In the genomic region with DNA sequence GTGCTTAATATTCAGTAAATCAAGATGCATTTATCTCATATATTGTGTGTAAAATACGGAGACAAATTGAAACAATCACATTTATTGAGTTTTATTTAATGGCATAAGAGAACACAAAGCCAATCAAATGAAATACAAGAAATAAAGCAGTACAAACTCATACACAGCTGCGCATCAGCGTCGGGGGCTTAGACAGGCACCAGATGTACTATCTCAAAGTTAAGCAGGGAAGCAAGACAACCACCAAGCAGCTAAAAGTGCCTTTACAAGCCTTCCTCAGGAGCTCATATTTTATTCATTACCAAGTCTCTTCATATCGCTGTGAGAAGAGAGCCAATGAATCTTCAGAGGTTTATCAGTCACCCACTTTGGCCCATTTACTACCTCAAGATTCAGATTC, we compare ENCODE assay signal across 27 mouse cellular contexts.
"Had no signal": no experiment of that assay in that cellular context is flagged by ENCODE, and none has a peak within 500 bp of the region (broad histone marks: within the 10 kb centered on the region; RNA-seq: fewer than 3 reads in every experiment).

No protein-coding gene starts in this region.

- H3K36me3 ChIP-seq: limb, embryonic 10.5 days; limb, embryonic 12.5 days; limb, embryonic 13.5 days; limb, embryonic 15.5 days; liver, embryonic 12.5 days; liver, embryonic 13.5 days; liver, embryonic 15.5 days; lung, embryonic 15.5 days; midbrain, embryonic 10.5 days; midbrain, embryonic 12.5 days; midbrain, embryonic 13.5 days; midbrain, embryonic 15.5 days had no signal

- H3K9me3 ChIP-seq: limb, embryonic 10.5 days; limb, embryonic 13.5 days; limb, embryonic 15.5 days; liver, embryonic 12.5 days; liver, embryonic 13.5 days; liver, embryonic 15.5 days; lung, embryonic 15.5 days; midbrain, embryonic 10.5 days; midbrain, embryonic 12.5 days; midbrain, embryonic 13.5 days; midbrain, embryonic 15.5 days had no signal

- H3K27ac ChIP-seq: left cerebral cortex, adult 2 months; limb, embryonic 10.5 days; limb, embryonic 12.5 days; limb, embryonic 13.5 days; limb, embryonic 15.5 days; liver, embryonic 12.5 days; liver, embryonic 13.5 days; liver, embryonic 14.5 days; liver, embryonic 15.5 days; lung, embryonic 15.5 days; macrophage; midbrain, embryonic 10.5 days; midbrain, embryonic 12.5 days; midbrain, embryonic 13.5 days; midbrain, embryonic 15.5 days had no signal

- DNase-seq: left cerebral cortex, postnatal 4 days; liver; liver, embryonic 13.5 days; liver, postnatal 0 days; lung, adult 18-20 months; lung, adult 2 months; lung, postnatal 14 days; lung, postnatal 4 days had no signal

- H3K9ac ChIP-seq: limb, embryonic 12.5 days; limb, embryonic 13.5 days; limb, embryonic 15.5 days; liver, embryonic 12.5 days; liver, embryonic 13.5 days; liver, embryonic 14.5 days; liver, embryonic 15.5 days; liver, postnatal 0 days; lung, embryonic 15.5 days; midbrain, embryonic 12.5 days; midbrain, embryonic 13.5 days; midbrain, embryonic 15.5 days had no signal

- H3K4me1 ChIP-seq: limb, embryonic 10.5 days; limb, embryonic 12.5 days; limb, embryonic 13.5 days; limb, embryonic 15.5 days; liver, embryonic 12.5 days; liver, embryonic 13.5 days; liver, embryonic 15.5 days; lung, embryonic 15.5 days; megakaryocyte, embryonic 14.5 days; midbrain, embryonic 10.5 days; midbrain, embryonic 12.5 days; midbrain, embryonic 13.5 days; midbrain, embryonic 15.5 days had no signal

- ATAC-seq: liver, embryonic 12.5 days; liver, postnatal 0 days; lung, postnatal 0 days; midbrain, embryonic 13.5 days had no signal

- H3K27me3 ChIP-seq: limb, embryonic 12.5 days; limb, embryonic 13.5 days; limb, embryonic 15.5 days; liver, embryonic 12.5 days; liver, embryonic 13.5 days; liver, embryonic 15.5 days; lung, embryonic 15.5 days; megakaryocyte, embryonic 14.5 days; midbrain, embryonic 12.5 days; midbrain, embryonic 13.5 days; midbrain, embryonic 15.5 days had no signal

- H3K4me2 ChIP-seq: limb, embryonic 12.5 days; limb, embryonic 13.5 days; limb, embryonic 15.5 days; liver, embryonic 11.5 days; liver, embryonic 12.5 days; liver, embryonic 13.5 days; liver, embryonic 15.5 days; lung, embryonic 15.5 days; midbrain, embryonic 11.5 days; midbrain, embryonic 12.5 days; midbrain, embryonic 13.5 days; midbrain, embryonic 15.5 days had no signal

- H3K4me3 ChIP-seq: left cerebral cortex, adult 2 months; limb, embryonic 10.5 days; limb, embryonic 12.5 days; limb, embryonic 13.5 days; limb, embryonic 15.5 days; liver, embryonic 12.5 days; liver, embryonic 13.5 days; liver, embryonic 15.5 days; lung, embryonic 15.5 days; megakaryocyte, embryonic 14.5 days; midbrain, embryonic 10.5 days; midbrain, embryonic 12.5 days; midbrain, embryonic 13.5 days; midbrain, embryonic 15.5 days; myocyte had no signal
